Mouse (Mus musculus): ENCODE measurements around the gene Drg2.

- no peak for TF ChIP-seq CTCF (IDR thresholded peaks at IDR 0.05; ENCODE audit: low read depth, low read length)
- no peak for TF ChIP-seq POLR2A (IDR thresholded peaks at IDR 0.05; ENCODE audit: insufficient read depth, low read length)
- TF ChIP-seq EP300 (IDR thresholded peaks at IDR 0.05; ENCODE audit: insufficient read depth, low read depth, low read length): no peak
Measured at GRCm38 (mm10) chr11:60444007-60444406, 10.4 kb upstream of the Drg2 start.

All from ES-Bruce4 (cell line).